ENCODE assay signal across 8 mouse cellular contexts in genomic region chr4:28813551-28814475, GRCm38 (mm10). TPM values are rescaled to one million over a fixed set of nuclear protein-coding genes. Genes with fewer than 3 reads are reported as not detected.
A peak's percentile ranks its signal among the peaks of the same experiment; 100 is the strongest.
DNase-seq lines count a peak whose midpoint lies in the region; ATAC-seq and TF ChIP-seq lines count a peak whose summit lies in the region.

No protein-coding gene starts in this region.

- H3K27ac ChIP-seq in forebrain, embryonic 11.5 days (ENCODE audit: low read depth, low read length), result peak overlapping the region; percentile 87
- H3K27ac ChIP-seq in heart, embryonic 15.5 days, result peak overlapping the region; percentile 98
- peak overlapping the region; percentile 95 for H3K27ac ChIP-seq in lung, embryonic 14.5 days (ENCODE audit: low read depth)

- peak; percentile 81 for DNase-seq in brain, embryonic 14.5 days (ENCODE audit: low read depth)
- peak; percentile 87 for DNase-seq in forebrain, embryonic 11.5 days (ENCODE audit: low spot score)
- DNase-seq in kidney, postnatal 36 days, result peak; percentile 17 to 52
- peak; percentile 66 for DNase-seq in lung, embryonic 14.5 days
- DNase-seq in retina, adult 2 months (ENCODE audit: low read depth, low spot score), result peak; percentile 9
- peak; percentile 38 to 59 for DNase-seq in urinary bladder, postnatal 4 days (ENCODE audit: low spot score in 2 of 2)

- H3K9ac ChIP-seq in forebrain, embryonic 11.5 days (ENCODE audit: low read length), result peak overlapping the region; percentile 86
- peak overlapping the region; percentile 91 for H3K9ac ChIP-seq in heart, embryonic 15.5 days
- H3K9ac ChIP-seq in lung, embryonic 14.5 days, result peak overlapping the region; percentile 88

- WGBS in forebrain, embryonic 11.5 days, result under 1% methylated on average over 72 of the region's 94 CpGs
- under 1% methylated on average over 91 of the region's 94 CpGs for WGBS in heart, embryonic 15.5 days
- under 1% methylated on average over 84 of the region's 94 CpGs for WGBS in lung, embryonic 14.5 days

- no peak for TF ChIP-seq CTCF in E14TG2a.4 (conservative IDR thresholded peaks at IDR 0.05; ENCODE audit: low read length)
- no peak for TF ChIP-seq CTCF in brain, embryonic 14.5 days (IDR thresholded peaks at IDR 0.05; ENCODE audit: borderline replicate concordance, extremely low read depth, insufficient read depth, insufficient read length)
- peak; percentile 1; the same call in 1 of the 2 replicates for TF ChIP-seq CTCF in lung, embryonic 14.5 days (IDR thresholded peaks at IDR 0.05; ENCODE audit: low read depth)

- H3K27me3 ChIP-seq in E14TG2a.4 (ENCODE audit: insufficient read depth, low read length), result peaks cover 28% of the 10 kb centered on the region
- H3K27me3 ChIP-seq in forebrain, embryonic 11.5 days (ENCODE audit: control insufficient read depth, insufficient read depth, low read length), result no peaks in the 10 kb centered on the region
- H3K27me3 ChIP-seq in heart, embryonic 15.5 days, result no peaks in the 10 kb centered on the region
- no peaks in the 10 kb centered on the region for H3K27me3 ChIP-seq in lung, embryonic 14.5 days (ENCODE audit: insufficient read depth, low read length)

- H3K36me3 ChIP-seq in E14TG2a.4 (ENCODE audit: insufficient read depth, low read length), result no peaks in the 10 kb centered on the region
- H3K36me3 ChIP-seq in forebrain, embryonic 11.5 days (ENCODE audit: control insufficient read depth, insufficient read depth, low read length), result no peaks in the 10 kb centered on the region
- H3K36me3 ChIP-seq in heart, embryonic 15.5 days, result no peaks in the 10 kb centered on the region
- H3K36me3 ChIP-seq in lung, embryonic 14.5 days (ENCODE audit: insufficient read depth), result no peaks in the 10 kb centered on the region

- H3K4me3 ChIP-seq in E14TG2a.4 (replicated peaks; ENCODE audit: low read length), result peak overlapping the region; percentile 85
- H3K4me3 ChIP-seq in forebrain, embryonic 11.5 days (ENCODE audit: low read depth, low read length), result peak overlapping the region; percentile 63
- peak overlapping the region; percentile 68 for H3K4me3 ChIP-seq in heart, embryonic 15.5 days
- H3K4me3 ChIP-seq in lung, embryonic 14.5 days (ENCODE audit: low read depth, low read length), result peak overlapping the region; percentile 85

- peak overlapping the region; percentile 45 for H3K4me2 ChIP-seq in forebrain, embryonic 11.5 days (ENCODE audit: low read depth, low read length, severe bottlenecking)
- peak overlapping the region; percentile 83 for H3K4me2 ChIP-seq in heart, embryonic 15.5 days
- peak overlapping the region; percentile 73 for H3K4me2 ChIP-seq in lung, embryonic 14.5 days

- TF ChIP-seq POLR2A in brain, embryonic 14.5 days (IDR thresholded peaks at IDR 0.05; ENCODE audit: borderline replicate concordance, extremely low read depth, insufficient read depth, insufficient read length, poor library complexity, severe bottlenecking), result 0 out of 2 replicates have a peak, but pooled peaks have one; percentile 20

- H3K9me3 ChIP-seq in E14TG2a.4 (ENCODE audit: low read length), result no peaks in the 10 kb centered on the region
- H3K9me3 ChIP-seq in forebrain, embryonic 11.5 days (ENCODE audit: control insufficient read depth, low read length), result no peaks in the 10 kb centered on the region
- no peaks in the 10 kb centered on the region for H3K9me3 ChIP-seq in heart, embryonic 15.5 days (replicated peaks)
- H3K9me3 ChIP-seq in lung, embryonic 14.5 days (ENCODE audit: low read depth, low read length), result no peaks in the 10 kb centered on the region

- ATAC-seq in forebrain, embryonic 11.5 days (replicated peaks; ENCODE audit: low FRiP score), result peak; percentile 55
- 0 out of 2 replicates have a peak, but pooled peaks have one; percentile 24 for ATAC-seq in heart, embryonic 15.5 days (replicated peaks; ENCODE audit: insufficient number of reproducible peaks, insufficient read depth, low FRiP score, low read depth)
- peak; percentile 45 for ATAC-seq in lung, embryonic 14.5 days (ENCODE audit: insufficient read depth)

- peaks cover 19% of the 10 kb centered on the region for H3K4me1 ChIP-seq in E14TG2a.4 (replicated peaks; ENCODE audit: low read depth, low read length)
- H3K4me1 ChIP-seq in forebrain, embryonic 11.5 days (replicated peaks; ENCODE audit: control insufficient read depth, insufficient read depth, low read length), result no peaks in the 10 kb centered on the region
- H3K4me1 ChIP-seq in heart, embryonic 15.5 days (replicated peaks), result no peaks in the 10 kb centered on the region
- H3K4me1 ChIP-seq in lung, embryonic 14.5 days (ENCODE audit: insufficient read depth), result no peaks in the 10 kb centered on the region

RNA-seq across cellular contexts. Expression of gene Epha7, which starts 0.9 kb away (rescaled TPM):
- 21.2 and 35.3 TPM in 2 replicates for polyA plus RNA-seq in brain, embryonic 14.5 days (2012; rRNA removed)
- polyA plus RNA-seq in forebrain, embryonic 11.5 days (2014; fragmentation: Nextera tagmentation; extraction: Ambion mirVana), result 58.0 and 61.6 TPM in 2 replicates
- 27.6 and 29.2 TPM in 2 replicates for polyA plus RNA-seq in heart, embryonic 15.5 days (2015; fragmentation: Nextera tagmentation; extraction: Ambion mirVana)
- 59.0 and 61.3 TPM in 2 replicates for polyA plus RNA-seq in lung, embryonic 14.5 days (2014; fragmentation: Nextera tagmentation; extraction: Ambion mirVana)

Comparison
In these comparisons a context has a peak if more than half of its experiments do, and no peak if none do; other contexts are left out.
1. Peak in every context shown above with its lines: DNase-seq, ATAC-seq, H3K4me3 ChIP-seq and H3K27ac ChIP-seq.
2. DNase-seq: peak in every context shown above with its lines; median percentile 87 in forebrain, embryonic 11.5 days; 81 in brain, embryonic 14.5 days; 66 in lung, embryonic 14.5 days; 48 in urinary bladder, postnatal 4 days; 34 in kidney, postnatal 36 days; 9 in retina, adult 2 months.